Mouse (Mus musculus) ovary, postnatal 10 days (tissue): ENCODE results near the gene Atp6v0c.
"Not testable (repeated sequence)": the region's sequence is repeated elsewhere in the genome, so short reads cannot be mapped to it uniquely, and the experiment has no call there.

ENCODE experiments used
- DNase-seq: peaks from one replicate; pipeline ENCODE4 v3.0.0; 2022; ENCODE audit warnings: low spot score

The Atp6v0c gene

DNA sequence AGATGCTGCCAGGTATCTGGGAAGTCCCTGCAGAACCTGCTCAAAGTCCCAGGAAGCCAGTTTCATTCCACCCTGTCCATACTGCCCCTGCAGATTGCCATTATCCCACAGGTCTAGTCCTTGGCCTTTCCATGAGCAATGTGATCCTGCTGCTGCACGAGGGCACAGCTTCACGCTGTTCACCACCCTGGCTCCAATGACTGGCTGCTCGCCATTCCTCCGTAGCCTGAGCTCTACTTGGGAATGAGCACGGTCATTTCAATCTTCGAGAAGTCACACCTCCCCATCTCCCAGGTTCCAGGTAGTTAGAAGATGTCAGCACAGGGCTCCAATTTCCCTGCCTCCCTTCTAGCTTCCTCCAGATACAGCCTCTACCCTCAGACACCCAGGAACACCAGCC lies 12.4 kb downstream of the Atp6v0c start:
- no peak for DNase-seq

- DNase-seq = no peak
Observed at GRCm38 (mm10) chr17:24156394-24156793, 13.1 kb downstream of the Atp6v0c start.

DNA sequence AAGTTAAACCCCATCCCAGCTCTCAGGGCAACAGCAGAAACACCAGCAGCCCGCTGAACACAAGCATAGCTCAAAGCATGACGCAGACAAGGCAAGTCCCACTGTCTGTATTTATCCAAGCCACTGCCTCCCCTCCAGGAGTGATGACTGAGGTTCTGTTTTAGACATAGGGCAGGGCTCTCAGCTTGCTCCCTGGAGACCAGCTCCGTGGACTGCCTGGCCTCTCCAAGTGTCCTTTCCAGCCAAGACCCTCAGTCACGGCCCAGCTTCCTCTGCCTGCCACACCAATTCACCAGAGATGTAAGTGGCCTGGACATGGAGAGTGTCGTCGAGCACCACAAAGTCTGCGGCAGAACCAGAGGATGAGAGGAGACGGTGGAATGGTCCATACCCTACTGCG lies 13.8 kb downstream of the Atp6v0c start:
- DNase-seq = no peak

- DNase-seq = no peak
Observed at GRCm38 (mm10) chr17:24154463-24154862, 15.0 kb downstream of the Atp6v0c start.

- peak; percentile 42 for DNase-seq
Observed at GRCm38 (mm10) chr17:24151890-24152563, 17.5 kb downstream of the Atp6v0c start.

- DNase-seq = no peak
Observed at GRCm38 (mm10) chr17:24151382-24151781, 18.1 kb downstream of the Atp6v0c start.

GRCm38 (mm10) chr17:24150824-24151223 lies 18.7 kb downstream of the Atp6v0c start, which contains the start of gene Pdpk1:
Gene Pdpk1 (minus strand): TSS chr17:24150924.
- no peak for DNase-seq

DNA sequence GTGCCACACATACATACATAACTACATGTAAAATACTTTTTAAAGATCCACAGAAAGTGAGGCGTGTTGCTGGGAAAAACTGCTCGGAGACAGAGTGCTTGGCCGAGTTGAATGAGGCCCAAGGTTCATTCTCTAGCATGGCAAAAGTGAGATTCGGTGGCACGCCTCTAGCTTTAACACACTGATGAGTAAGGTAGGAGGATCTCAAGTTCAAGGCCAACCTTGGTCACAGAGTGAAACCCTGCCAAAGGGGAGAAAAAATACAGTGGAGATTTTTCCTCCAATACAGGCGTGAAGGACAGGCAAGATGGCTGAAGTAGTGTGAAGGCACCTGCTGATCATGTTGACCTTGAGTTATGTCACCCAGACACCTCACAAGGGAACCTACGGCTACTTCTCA lies 20.1 kb downstream of the Atp6v0c start:
- DNase-seq = no peak

GRCm38 (mm10) chr17:24142897-24143296 lies 26.6 kb downstream of the Atp6v0c start:
- no peak for DNase-seq

DNA sequence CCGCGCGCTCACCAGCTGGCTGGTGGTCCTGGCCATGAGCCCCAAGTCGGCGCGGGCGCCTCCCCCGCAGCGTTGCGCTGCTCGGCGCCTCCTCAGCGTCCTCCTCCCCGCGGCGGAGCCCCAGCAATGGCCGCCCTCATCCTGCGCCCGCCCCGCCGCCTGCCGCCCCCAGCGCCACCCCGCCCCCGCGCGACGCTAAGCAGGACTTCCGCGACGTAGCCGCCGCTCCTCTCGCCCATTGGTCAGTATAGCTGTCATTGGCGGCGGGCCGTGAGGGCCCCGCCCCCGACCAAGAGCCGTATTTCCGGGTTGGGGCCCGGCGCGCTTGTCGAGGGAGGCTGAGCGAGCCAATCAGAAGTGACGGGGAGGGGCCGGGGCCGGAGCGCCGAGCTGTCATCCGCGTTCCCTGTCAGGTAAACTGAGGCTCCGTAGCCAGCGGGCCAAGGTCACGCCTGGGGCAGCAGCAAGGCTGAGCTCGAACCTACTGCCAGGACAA lies 28.0 kb downstream of the Atp6v0c start:
- DNase-seq = peak; percentile 88

DNA sequence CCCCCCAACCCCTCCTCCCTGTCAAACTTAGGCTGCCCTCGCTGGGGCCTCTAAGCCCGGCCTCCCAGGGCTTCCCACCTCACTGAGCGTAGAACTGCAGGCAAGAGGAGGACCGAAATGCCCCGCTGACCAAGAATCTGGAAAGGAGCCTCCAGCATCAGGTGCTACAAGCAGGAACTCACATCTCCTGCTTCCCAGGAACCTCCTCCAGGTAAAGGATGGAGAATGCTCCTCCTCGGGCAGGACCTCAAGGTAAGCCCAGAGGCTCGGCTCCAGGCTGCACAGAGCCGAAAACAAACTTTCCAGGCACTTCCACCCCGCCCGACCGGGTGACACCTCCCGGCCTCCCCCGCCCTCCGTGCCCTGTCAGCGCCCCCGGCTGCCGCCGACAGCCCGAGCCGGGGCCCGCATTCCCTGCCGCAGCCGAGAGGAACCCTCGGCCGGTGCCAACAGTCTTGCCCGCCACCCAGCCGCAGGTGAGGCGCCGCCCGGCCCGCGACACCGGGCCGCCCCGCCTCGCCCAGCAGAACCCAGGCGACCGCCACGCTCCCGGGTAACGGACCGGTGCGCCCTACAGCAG lies 28.6 kb downstream of the Atp6v0c start:
- peak; percentile 21 for DNase-seq

DNA sequence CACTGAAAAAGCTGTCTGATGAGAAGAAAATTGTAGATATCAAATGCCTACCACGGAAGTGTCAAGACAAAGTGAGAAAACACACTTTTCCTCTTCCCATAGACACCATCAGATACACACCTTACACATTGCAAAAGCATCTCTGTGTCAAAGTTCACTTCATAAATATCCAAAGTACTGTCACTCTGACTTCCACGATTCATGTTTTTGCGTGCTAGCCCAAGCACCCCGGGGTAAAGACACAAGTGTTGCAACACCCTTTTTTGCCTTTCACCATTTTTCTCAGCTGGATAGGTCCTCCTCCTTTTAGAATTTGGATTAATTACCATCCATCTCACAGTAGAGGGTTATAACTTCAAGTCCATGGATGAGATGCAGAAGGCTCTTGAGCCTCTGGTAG lies 29.5 kb downstream of the Atp6v0c start:
- DNase-seq = no peak

DNA sequence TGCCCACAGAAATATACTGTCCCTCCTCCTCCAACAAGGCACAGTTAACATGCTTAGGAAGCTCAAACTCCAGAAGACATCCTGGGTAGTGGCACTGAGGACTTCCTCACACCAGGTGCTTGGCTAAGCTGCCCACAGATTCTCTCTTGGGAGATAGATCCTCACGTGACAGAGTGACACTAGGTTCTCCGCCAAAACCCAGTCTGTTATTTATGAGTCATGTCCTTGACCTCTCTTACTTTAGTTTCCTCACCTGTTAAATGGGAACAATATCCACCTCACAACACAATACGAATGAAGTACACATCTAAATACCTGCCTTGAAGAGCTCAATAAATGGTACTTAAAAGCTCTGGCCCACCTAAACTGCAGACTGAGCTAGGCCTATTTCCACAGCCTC lies 30.2 kb downstream of the Atp6v0c start:
- no peak for DNase-seq

DNA sequence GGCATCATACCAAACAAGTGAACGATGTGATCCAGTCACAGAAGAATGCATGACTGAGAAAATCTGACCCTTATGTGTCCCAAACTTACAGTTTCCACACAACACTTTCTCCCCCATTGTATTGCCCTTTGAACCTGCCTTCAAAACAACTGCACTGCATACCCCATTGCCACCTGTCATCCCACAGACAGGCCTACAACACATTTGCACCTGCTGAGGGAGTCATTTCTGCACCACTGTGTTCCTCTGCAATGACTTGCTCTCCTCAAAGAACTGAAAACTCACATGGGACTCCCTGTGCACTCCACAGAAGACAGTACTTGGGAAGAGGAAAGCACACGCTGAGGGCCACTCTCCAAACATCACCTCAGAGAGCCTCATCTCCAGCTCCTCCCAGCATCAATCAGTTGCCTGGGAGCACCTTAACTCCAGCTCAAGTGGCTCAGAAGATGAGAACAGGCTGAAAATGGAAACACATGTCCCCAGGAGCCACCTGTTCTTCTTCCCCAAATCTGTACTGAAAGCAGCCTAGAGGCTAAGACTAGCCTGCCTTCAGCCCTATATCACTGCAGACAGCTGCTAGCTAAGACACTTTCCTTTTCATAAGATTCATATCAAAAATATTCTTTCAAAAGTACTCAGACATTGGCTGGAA lies 32.1 kb downstream of the Atp6v0c start:
- no peak for DNase-seq

DNA sequence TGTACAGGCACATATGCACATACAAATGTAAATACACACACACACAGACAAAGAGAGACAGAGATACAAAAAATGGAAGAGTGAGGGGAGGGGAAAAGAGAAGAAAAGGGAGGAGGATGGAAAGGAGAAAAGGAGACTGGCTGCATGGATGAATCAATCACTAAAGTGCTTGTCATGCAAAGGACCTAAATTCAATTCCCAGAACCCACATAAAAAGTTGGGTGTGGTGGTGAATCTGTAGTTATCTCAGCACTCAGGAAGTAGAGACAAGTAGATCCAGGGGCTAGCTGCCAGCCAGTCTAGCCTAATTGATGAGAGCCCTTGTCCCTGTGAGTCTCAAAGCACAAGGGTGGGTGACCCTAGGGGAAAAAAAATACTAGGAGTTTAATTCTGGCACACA lies 35.4 kb downstream of the Atp6v0c start:
- DNase-seq = no peak

DNA sequence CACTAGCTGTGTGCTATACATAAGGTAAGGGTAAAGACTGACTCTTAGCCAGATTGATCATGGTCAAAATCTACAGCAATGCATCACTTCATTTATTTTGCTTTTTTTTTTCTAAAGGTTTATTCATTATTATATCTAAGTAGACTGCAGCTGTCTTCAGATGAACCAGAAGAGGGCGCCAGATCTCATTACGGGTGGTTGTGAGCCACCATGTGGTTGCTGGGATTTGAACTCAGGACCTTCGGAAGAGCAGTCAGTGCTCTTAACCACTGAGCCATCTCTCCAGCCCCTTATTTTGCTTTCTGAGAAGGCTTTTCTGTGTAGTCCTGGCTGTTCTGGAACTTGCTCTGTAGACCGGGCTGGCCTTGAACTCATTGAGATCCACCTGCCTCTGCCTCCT lies 36.6 kb downstream of the Atp6v0c start:
- not testable (repeated sequence) for DNase-seq

DNA sequence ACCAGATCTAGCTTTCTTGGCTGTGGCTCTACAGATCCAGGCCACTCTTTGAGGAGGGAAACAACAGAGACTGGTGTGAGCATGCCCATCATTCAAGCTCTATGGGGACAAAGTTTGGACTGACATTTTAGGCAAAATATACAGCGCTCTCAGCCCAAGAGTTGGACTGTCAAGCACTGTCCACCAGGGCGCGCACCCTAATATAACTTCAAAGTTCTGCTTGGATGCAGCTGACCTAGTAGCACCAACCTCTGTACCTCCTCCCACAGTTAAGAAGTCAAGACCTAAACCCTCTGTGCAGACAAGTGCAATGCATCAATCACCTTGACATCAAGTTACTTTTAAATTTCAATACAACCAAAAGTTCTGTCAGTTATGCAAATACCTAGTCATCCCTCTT lies 37.9 kb downstream of the Atp6v0c start:
- no peak for DNase-seq

DNA sequence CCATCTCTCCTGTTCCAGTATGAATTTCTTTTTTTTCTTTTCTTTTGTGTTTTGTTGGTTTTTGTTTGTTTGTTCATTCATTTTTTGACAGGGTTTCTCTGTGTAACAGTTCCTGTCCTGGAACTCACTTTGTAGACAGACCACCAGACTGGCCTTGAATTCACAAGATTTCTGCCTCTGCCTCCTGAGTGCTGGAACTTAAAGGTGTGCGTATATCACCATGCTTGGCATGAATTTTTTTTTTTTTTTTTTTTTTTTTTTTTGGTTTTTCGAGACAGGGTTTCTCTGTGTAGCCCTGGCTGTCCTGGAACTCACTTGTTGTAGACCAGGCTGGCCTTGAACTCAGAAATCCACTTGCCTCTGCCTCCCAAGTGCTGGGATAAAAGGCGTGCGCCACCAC lies 40.3 kb downstream of the Atp6v0c start:
- DNase-seq = not testable (repeated sequence)

DNA sequence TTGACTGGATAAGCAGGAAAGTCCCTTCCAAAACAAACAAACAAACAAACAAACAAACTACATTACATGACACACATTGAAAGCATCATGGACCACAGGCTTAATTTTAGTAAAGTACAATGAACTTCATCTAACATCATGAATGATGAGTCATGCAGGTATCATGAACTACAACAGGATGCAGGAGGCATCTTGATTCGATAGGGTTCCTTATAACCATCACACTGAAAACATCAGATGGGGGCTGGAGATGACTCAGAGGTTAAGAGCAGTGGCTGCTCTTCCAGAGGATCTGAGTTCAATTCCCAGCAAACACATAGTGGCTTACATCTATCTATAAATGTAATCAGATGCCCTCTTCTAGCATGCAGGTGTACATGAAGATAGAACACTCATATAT lies 41.9 kb downstream of the Atp6v0c start:
- DNase-seq = no peak

GRCm38 (mm10) chr17:24126801-24127200 lies 42.7 kb downstream of the Atp6v0c start:
- no peak for DNase-seq

DNA sequence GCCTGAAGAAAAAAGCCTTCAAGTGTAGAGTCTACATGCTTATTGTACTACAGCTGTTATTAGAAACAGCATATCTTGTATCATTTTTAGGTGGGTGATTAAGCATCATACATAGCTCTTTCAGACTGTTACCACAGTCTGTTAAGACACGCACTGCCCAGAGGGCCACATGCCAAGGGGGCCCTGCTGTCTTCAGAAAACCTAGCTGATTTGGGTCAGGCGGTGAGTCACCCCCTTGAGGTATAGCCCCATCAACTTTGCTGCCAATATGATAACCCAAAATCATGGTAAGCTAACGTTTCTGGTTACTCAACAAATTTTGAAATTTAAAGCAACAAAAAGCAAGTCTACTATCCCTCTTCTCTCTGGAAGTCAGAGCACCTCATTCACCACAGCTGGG lies 50.1 kb downstream of the Atp6v0c start:
- DNase-seq = no peak
